Mouse (Mus musculus): Measurements from ENCODE around the gene Pros1. TPM values are rescaled to one million over a fixed set of nuclear protein-coding genes. Genes with fewer than 3 reads are reported as not detected.

The Pros1 gene
- polyA plus RNA-seq, 1 experiment = not detected

DNA sequence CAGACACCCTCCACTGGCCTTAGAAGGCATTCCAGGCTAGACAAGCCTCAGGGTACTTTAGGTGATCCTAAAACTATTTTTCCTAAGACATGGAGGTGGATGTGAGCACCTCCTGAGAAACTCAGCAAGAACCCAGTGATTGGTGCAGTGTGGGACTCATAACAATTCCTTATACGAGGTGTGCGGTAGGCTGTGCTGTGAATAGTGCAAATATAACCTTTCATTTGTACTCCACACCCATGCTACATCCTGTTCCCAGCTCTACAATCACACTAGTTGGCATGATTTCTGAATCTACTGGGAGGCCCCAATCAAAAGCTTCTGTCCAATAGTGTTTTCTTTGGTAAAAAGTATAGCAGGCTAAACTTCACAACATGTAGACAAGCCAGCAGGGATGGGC, 22.1 kb upstream of the Pros1 start:
- H3K27ac ChIP-seq (ENCODE audit: insufficient read depth, low read depth, low read length) = no peak overlapping the region
- 74% methylated on average over 2 of the region's 2 CpGs for WGBS

DNA sequence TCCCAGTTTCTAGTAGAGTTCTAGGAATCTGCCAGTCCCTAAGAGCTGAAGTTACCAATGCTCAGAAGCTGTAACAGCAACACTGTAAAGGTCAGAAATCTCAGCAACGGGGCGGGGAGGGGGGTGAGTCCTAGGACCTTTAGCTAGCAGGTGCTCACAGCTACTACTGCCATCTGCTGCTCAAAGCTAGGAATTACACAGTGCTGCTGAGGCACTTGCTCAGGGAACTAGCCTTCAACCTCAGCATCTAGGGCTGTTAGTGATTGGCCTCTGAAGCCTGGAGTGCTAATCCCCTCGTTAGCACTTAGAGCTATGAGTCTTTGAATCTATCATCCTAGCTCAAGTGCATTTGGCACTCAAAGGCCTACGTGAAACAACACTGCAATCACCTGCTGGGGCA, 21.6 kb upstream of the Pros1 start:
- no peak overlapping the region for H3K27ac ChIP-seq (ENCODE audit: insufficient read depth, low read depth, low read length)
- H3K4me1 ChIP-seq (ENCODE audit: control insufficient read depth, insufficient read depth, low read length) = no peaks in the 10 kb centered on the region
- no peak overlapping the region for H3K4me3 ChIP-seq (ENCODE audit: insufficient read depth, low read depth, low read length)
- 35% methylated on average over 4 of the region's 4 CpGs for WGBS
- TF ChIP-seq CTCF (IDR thresholded peaks at IDR 0.05; ENCODE audit: insufficient read depth, low read depth, low read length) (0 out of 2 replicates have a peak, but pooled peaks have one; percentile 10), POLR2A (IDR thresholded peaks at IDR 0.05; ENCODE audit: insufficient read depth, low read depth, low read length) (no peak)

More for the DNA sequence above, 22.1 kb upstream of the Pros1 start:
- H3K4me1 ChIP-seq (ENCODE audit: control insufficient read depth, insufficient read depth, low read length) = no peaks in the 10 kb centered on the region
- no peak overlapping the region for H3K4me3 ChIP-seq (ENCODE audit: insufficient read depth, low read depth, low read length)
- TF ChIP-seq POLR2A (IDR thresholded peaks at IDR 0.05; ENCODE audit: insufficient read depth, low read depth, low read length) = no peak
- TF ChIP-seq CTCF (IDR thresholded peaks at IDR 0.05; ENCODE audit: insufficient read depth, low read depth, low read length) = no peak

DNA sequence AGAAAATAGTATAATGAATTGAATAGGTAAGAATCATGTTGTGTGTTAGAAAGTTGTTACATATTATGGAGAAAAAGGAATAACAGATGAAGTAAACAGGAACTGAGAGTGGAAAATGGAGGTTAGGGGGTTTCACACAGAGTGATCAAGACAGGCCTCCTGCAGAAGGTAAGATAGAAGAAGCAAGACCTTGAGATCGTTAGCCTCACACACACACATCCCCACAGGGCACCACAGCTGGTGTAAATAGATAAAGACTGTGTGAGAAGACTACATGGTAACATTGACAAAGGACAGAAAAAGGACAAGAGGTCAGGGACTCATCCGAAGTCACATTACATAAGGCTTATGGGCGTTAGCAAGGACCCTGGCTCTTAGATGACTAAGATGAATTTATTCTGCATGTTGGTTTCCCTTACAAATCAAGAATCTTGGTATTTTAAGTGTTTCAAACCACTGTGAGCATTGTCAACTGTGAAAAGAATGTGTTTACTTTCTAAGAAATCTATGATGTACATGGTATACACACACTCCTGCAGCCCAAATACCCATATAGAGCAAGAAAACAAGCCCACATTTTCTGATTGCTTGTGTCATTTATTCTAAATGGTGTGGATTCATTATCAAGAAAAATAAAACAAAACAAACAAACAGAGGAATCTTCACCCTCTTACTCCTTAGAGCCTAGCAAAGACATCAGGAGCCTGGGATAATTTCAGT, 19.9 kb upstream of the Pros1 start:
- H3K4me1 ChIP-seq (ENCODE audit: control insufficient read depth, insufficient read depth, low read length) = no peaks in the 10 kb centered on the region
- WGBS = 74% methylated on average over 3 of the region's 3 CpGs
- H3K27ac ChIP-seq (ENCODE audit: insufficient read depth, low read depth, low read length) = no peak overlapping the region
- no peak overlapping the region for H3K4me3 ChIP-seq (ENCODE audit: insufficient read depth, low read depth, low read length)
- TF ChIP-seq POLR2A (IDR thresholded peaks at IDR 0.05; ENCODE audit: insufficient read depth, low read depth, low read length) = no peak
- no peak for TF ChIP-seq CTCF (IDR thresholded peaks at IDR 0.05; ENCODE audit: insufficient read depth, low read depth, low read length)

DNA sequence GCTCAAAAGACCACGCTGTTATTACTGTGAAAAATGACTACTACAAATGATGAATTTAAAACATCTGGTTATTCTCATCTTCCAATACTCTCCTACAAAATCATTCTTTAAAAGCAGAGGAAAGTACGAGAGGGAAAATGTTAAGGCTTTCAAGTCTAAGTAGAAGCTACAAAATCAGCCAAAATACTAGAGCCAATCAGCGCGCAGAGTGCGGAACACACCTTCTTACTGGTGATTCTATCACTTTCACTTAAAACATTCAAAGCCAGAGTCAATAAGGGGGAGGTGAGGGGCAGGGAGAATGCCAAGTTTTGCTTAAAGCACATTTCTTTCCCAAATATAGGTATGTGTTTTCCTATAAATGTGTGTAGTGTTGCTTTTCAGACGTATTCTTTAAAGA, 8.8 kb upstream of the Pros1 start:
- no peak for TF ChIP-seq CTCF (IDR thresholded peaks at IDR 0.05; ENCODE audit: insufficient read depth, low read depth, low read length)
- TF ChIP-seq POLR2A (IDR thresholded peaks at IDR 0.05; ENCODE audit: insufficient read depth, low read depth, low read length) = no peak
- Histone ChIP-seq H3K4me3 (ENCODE audit: insufficient read depth, low read depth, low read length) (no peak overlapping the region), H3K4me1 (ENCODE audit: control insufficient read depth, insufficient read depth, low read length) (no peaks in the 10 kb centered on the region), H3K27ac (ENCODE audit: insufficient read depth, low read depth, low read length) (no peak overlapping the region)
- WGBS = 81% methylated on average over 6 of the region's 6 CpGs

DNA sequence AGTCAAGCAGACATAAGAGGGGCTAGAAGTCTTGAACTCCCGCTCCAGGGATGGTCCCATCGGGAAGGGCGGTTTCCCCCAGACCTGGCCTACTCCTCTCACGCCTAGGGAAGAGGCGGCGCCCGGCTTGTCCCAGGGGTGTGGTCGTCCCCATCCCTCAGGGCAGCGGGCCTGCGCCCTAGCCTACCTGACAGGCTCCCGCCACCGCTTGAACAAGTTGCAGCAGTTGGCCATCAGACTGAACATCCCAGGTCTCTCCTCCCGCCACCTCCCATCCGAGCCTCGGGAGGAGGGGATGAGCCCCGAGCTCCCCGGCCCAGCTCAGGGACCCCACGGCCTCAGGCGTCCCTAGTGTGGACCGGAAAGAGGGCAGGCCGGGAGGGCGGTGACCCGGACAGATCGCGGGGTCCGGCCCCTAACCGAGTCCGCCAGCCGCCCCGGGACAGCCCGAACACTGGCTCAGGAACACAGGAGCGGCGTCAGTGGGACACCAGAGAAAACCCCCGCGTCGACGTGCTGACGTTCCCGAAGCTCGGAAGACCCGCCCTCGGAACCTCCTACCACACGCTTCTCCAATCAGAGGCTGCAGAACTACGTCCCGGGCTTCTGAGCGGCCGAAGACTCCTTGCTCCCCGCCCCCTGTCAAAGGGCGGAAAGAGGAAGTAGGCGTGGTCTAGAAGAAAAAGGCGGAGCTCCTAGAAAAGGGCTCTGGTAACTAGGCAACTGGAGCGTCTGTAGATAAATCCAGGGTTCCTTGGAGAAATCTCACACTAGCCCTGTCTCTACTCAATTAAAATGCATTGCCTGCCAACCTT, 7.4 kb upstream of the Pros1 start, which contains the start of gene Arl13b:
Gene Arl13b, minus strand, starts transcription at position 543 of the 815 bp plus-strand sequence.
- Histone ChIP-seq H3K27ac (ENCODE audit: insufficient read depth, low read depth, low read length) (0 out of 2 replicates have a peak within 1 kb of the TSS, but pooled peaks have one; percentile 0), H3K4me1 (ENCODE audit: control insufficient read depth, insufficient read depth, low read length) (no peaks in the 10 kb centered on the region), H3K4me3 (ENCODE audit: insufficient read depth, low read depth, low read length) (peak within 1 kb of the TSS; percentile 77)
- peak; percentile 59; the same call in 1 of the 2 replicates for TF ChIP-seq POLR2A (IDR thresholded peaks at IDR 0.05; ENCODE audit: insufficient read depth, low read depth, low read length)
- TF ChIP-seq CTCF (IDR thresholded peaks at IDR 0.05; ENCODE audit: insufficient read depth, low read depth, low read length) = no peak
- under 1% methylated on average over 52 of the region's 52 CpGs for WGBS

DNA sequence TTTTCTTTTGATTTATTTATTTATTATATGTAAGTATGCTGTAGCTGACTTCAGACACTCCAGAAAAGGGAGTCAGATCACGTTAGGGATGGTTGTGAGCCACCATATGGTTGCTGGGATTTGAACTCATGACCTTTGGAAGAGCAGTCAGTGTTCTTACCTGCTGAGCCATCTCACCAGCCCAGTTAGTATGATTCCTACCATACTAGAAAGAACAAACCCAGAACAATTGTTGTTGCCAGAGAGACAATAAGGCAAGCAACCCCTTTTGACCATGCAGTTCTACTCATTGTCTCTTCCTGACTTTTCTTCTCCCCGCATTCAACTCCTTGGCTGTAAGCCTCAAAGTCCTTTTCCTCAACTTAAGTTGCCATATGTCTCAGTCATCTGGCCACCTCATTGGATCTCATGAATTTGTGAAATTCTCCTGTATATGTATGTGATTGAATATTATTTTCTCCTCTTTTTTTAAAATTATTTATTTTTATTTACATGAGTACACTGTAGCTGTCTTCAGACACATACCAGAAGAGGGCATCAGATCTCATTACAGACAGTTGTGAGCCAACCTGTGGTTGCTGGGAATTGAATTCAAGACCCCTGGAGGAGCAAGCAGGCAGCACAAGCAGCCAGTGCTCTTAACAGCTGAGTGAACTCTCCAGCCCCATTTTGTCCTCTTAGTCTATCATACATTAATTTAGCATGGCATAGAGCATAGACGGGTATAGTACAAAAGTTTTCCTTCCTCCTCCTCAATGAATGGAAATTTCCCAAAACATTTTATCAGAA, 1.4 kb upstream of the Pros1 start:
- 92% methylated on average over 3 of the region's 3 CpGs for WGBS
- TF ChIP-seq POLR2A (IDR thresholded peaks at IDR 0.05; ENCODE audit: insufficient read depth, low read depth, low read length) (no peak), CTCF (IDR thresholded peaks at IDR 0.05; ENCODE audit: insufficient read depth, low read depth, low read length) (no peak)
- no peak overlapping the region for H3K4me3 ChIP-seq (ENCODE audit: insufficient read depth, low read depth, low read length)

DNA sequence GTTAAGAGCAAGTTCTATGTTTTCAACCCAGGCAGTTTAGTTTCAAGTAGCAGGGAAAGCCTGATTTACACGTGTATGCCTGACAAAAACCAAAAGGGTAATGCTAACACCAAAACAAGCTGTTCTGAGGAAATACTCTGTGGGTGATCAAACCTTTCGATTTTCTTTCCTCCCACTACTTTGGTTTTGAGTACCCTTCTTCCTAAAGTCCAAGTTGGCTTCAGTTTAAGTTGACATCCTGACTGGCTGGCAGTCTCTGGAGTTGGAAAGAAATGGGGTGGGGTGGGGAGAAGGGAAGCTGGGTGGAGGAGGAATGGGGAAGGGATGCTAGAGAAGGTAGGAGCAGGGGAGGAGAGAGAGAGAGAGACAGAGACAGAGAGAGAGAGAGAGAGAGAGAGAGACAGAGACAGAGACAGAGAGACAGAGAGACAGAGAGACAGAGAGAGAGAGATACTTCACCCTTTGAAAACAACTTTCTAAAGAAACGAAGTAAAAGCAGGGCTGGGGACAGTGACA, 438 bp upstream of the Pros1 start:
- TF ChIP-seq POLR2A (IDR thresholded peaks at IDR 0.05; ENCODE audit: insufficient read depth, low read depth, low read length) (no peak), CTCF (IDR thresholded peaks at IDR 0.05; ENCODE audit: insufficient read depth, low read depth, low read length) (no peak)
- 16% methylated on average over 3 of the region's 3 CpGs for WGBS
- no peaks in the 10 kb centered on the region for H3K4me1 ChIP-seq (ENCODE audit: control insufficient read depth, insufficient read depth, low read length)
- H3K27ac ChIP-seq (ENCODE audit: insufficient read depth, low read depth, low read length) = no peak overlapping the region
- H3K4me3 ChIP-seq (ENCODE audit: insufficient read depth, low read depth, low read length) = no peak overlapping the region

More for the DNA sequence above, 1.4 kb upstream of the Pros1 start:
- Histone ChIP-seq H3K4me1 (ENCODE audit: control insufficient read depth, insufficient read depth, low read length) (no peaks in the 10 kb centered on the region), H3K27ac (ENCODE audit: insufficient read depth, low read depth, low read length) (no peak overlapping the region)

DNA sequence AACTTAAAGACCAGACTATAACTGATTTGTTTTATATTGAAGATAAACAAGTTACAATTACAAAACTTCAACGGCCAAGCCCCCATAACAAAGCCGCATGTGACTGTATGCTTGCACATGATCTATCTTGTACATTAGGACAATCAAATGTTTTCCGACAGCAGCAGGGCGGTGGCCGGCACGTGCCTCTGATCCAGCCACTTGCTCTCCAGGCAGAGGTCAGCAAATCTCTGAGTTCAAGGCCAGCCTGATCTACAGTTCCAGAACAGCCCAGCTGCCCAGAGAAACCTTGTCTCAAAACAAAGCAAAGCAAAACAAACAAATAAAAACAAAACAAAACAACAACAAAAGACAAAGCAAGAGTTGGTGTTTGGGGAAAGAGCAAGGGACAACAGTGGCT, 1.3 kb downstream of the Pros1 start:
- WGBS = 83% methylated on average over 6 of the region's 6 CpGs
- Histone ChIP-seq H3K4me1 (ENCODE audit: control insufficient read depth, insufficient read depth, low read length) (no peaks in the 10 kb centered on the region), H3K4me3 (ENCODE audit: insufficient read depth, low read depth, low read length) (no peak overlapping the region), H3K27ac (ENCODE audit: insufficient read depth, low read depth, low read length) (no peak overlapping the region)
- TF ChIP-seq CTCF (IDR thresholded peaks at IDR 0.05; ENCODE audit: insufficient read depth, low read depth, low read length) (no peak), POLR2A (IDR thresholded peaks at IDR 0.05; ENCODE audit: insufficient read depth, low read depth, low read length) (no peak)

Measured in olfactory bulb, adult 2 months (tissue).